Mouse (Mus musculus) midbrain, postnatal 0 days (tissue): ENCODE data around the gene Rgs14. TPM values are rescaled to one million over a fixed set of nuclear protein-coding genes. Genes with fewer than 3 reads are reported as not detected.

Experiments used
- ATAC-seq: fragments of 200-750 bp; cut with Nextera tagmentation; 2 replicates; pipeline ENCODE4 v1.8.0; 2017; ENCODE audit warnings: moderate number of reproducible peaks, mild to moderate bottlenecking, moderate TSS enrichment, moderate library complexity; ENCODE audit not compliant: low FRiP score
- DNase-seq: peaks from one replicate; pipeline ENCODE4 v3.0.0-alpha.2; 2015; ENCODE audit warnings: low spot score
- H3K27ac ChIP-seq: fragments of 300-500 bp; sonication (generic); 2 replicates; pipeline ENCODE4 v1.5.1; 2014; ENCODE audit warnings: low read depth, mild to moderate bottlenecking, low read length, mixed read lengths
- H3K27me3 ChIP-seq: fragments of 300-500 bp; sonication (generic); 2 replicates; pipeline ENCODE4 v1.6.1; 2014; ENCODE audit warnings: low read length, control low read depth, mixed read lengths; ENCODE audit not compliant: insufficient read depth
- H3K36me3 ChIP-seq: fragments of 300-500 bp; sonication (generic); 2 replicates; pipeline ENCODE4 v1.6.1; 2014; ENCODE audit warnings: low read length, control low read depth, mixed read lengths; ENCODE audit not compliant: insufficient read depth
- H3K4me1 ChIP-seq: fragments of 300-500 bp; sonication (generic); 2 replicates; pipeline ENCODE4 v1.6.1; 2014; ENCODE audit warnings: mild to moderate bottlenecking, control low read depth, antibody characterized with exemption, low read length, mixed read lengths; ENCODE audit not compliant: insufficient read depth
- H3K4me2 ChIP-seq: fragments of 300-500 bp; sonication (generic); 2 replicates; pipeline ENCODE4 v1.6.1; 2014; ENCODE audit warnings: low read depth, mild to moderate bottlenecking, low read length, mixed read lengths; ENCODE audit not compliant: poor library complexity, severe bottlenecking
- H3K4me3 ChIP-seq: fragments of 300-500 bp; sonication (generic); 2 replicates; pipeline ENCODE4 v1.5.1; 2014; ENCODE audit warnings: low read depth, mild to moderate bottlenecking, low read length, moderate library complexity
- H3K9ac ChIP-seq: fragments of 300-500 bp; sonication (generic); replicated peaks from 2 replicates; pipeline ENCODE4 v1.6.1; 2014; ENCODE audit warnings: mild to moderate bottlenecking, low read length, moderate library complexity, mixed read lengths; ENCODE audit not compliant: poor library complexity, severe bottlenecking
- H3K9me3 ChIP-seq: fragments of 300-500 bp; sonication (generic); 2 replicates; pipeline ENCODE4 v1.6.1; 2016; ENCODE audit warnings: low read length, control low read depth
- CTCF ChIP-seq: IDR thresholded peaks from 2 replicates; pipeline ENCODE4 v1.5.1; 2016; ENCODE audit warnings: antibody characterized with exemption, mild to moderate bottlenecking
- WGBS: fragments of 180-500 bp; shearing (Covaris S2); extraction: QIAGEN DNeasy Blood & Tissue Kit; methylation state at CpG from one replicate; pipeline ENCODE4 v1.1.7; 2014; 5-methylcytosine and 5-hydroxymethylcytosine counted together
- polyA plus RNA-seq: library from polyadenylated mRNA; unstranded; fragments of >200 nt; fragmentation: Nextera tagmentation; extraction: Ambion mirVana; gene quantifications from 2 replicates; pipeline ENCODE4 v1.2.1, GENCODE M21; 2015
- total RNA-seq: library from RNA; depleted of rRNA; stranded (reverse); fragments of >200 nt; gene quantifications from 2 replicates; pipeline ENCODE4 v1.2.3, GENCODE M21; 2014

Rgs14 gene
- total and polyA plus RNA-seq, 2 experiments from 2014 or later = 0.44 to 1.5 TPM

DNA sequence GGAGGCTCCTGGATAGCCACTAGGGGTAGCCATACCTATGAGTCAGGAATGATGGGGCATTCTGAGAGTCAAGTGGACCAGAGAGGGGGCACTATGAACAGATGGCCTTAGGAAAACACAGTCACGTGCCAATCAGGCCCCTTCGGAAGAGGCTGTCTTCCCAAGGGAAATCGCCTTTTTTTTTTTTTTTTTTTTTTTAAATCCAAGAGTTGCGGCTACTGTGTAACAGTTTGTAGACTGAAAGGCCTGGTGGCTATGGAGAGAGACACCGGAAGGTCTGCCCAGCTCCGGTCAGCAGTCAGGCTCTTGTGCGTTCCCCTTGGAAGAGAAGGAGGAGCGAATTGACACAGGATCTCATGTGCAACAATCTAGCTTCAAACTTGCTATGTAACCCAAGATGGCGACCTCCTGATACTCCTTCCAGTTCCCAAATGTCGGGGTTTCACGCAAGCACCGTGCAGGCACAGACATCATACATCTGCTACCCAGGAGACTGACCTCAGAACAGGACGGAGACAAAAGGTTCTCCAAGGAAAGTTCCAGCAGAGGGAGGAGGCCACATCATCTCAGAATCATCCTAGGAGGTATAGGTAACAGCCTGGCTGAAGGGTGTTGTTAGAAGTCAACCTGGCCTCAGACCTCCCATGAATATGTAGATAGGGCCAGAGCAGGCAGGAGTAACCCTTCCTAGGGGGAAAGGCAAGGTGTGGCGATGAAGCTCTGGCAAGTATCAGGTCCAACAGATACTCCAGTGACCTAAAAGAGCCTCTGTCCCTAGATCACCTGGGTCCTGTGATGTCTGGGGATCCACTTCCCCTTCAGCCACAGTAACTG is 38.7 kb upstream of the Rgs14 start:
- H3K4me3 ChIP-seq = peak overlapping the region; percentile 57
- no peak for ATAC-seq
- H3K4me2 ChIP-seq = peak overlapping the region; percentile 95
- 51% methylated on average over 14 of the region's 14 CpGs for WGBS
- no peak overlapping the region for H3K9ac ChIP-seq
- no peak for DNase-seq
- H3K27me3 ChIP-seq = no peaks in the 10 kb centered on the region
- H3K9me3 ChIP-seq = no peaks in the 10 kb centered on the region
- peaks cover 3% of the 10 kb centered on the region for H3K36me3 ChIP-seq
- H3K4me1 ChIP-seq = peaks cover 3% of the 10 kb centered on the region; the same call in 1 of the 2 replicates
- H3K27ac ChIP-seq = peak overlapping the region; percentile 65; the same call in 1 of the 2 replicates
- peak; percentile 73 for TF ChIP-seq CTCF

DNA sequence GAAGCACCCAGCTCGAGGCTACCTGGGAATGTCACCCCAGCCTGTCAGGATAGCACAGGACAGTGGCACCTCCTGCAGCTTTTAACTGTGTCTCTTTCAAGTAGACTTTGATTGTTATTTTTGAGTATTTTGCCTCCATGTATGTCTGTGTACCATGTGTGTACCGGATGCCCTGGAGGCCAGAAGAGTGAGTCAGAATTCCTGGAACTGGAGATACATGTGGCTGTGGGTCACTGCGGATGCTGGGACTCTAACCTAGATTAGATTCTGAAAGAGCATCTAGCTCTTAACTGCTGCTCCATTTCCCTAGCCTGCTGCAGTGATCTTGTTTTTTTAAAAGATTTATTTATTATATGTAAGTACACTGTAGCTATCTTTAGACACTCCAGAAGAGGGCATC is 37.2 kb upstream of the Rgs14 start:
- DNase-seq (no peak), ATAC-seq (no peak)
- Histone ChIP-seq H3K4me1 (no peaks in the 10 kb centered on the region), H3K9ac (no peak overlapping the region), H3K4me3 (no peak overlapping the region), H3K27ac (no peak overlapping the region), H3K36me3 (no peaks in the 10 kb centered on the region), H3K4me2 (no peak overlapping the region), H3K27me3 (no peaks in the 10 kb centered on the region), H3K9me3 (no peaks in the 10 kb centered on the region)
- 80% methylated on average over 3 of the region's 3 CpGs for WGBS
- TF ChIP-seq CTCF = no peak

- Histone ChIP-seq H3K36me3 (no peaks in the 10 kb centered on the region), H3K27me3 (no peaks in the 10 kb centered on the region), H3K4me2 (no peak overlapping the region), H3K27ac (no peak overlapping the region), H3K9me3 (no peaks in the 10 kb centered on the region), H3K4me3 (no peak overlapping the region), H3K9ac (no peak overlapping the region), H3K4me1 (no peaks in the 10 kb centered on the region)
- 88% methylated on average over 4 of the region's 4 CpGs for WGBS
- no peak for TF ChIP-seq CTCF
- DNase-seq (no peak), ATAC-seq (no peak)
Observed at GRCm38 (mm10) chr13:55335701-55336100, 33.8 kb upstream of the Rgs14 start.

DNA sequence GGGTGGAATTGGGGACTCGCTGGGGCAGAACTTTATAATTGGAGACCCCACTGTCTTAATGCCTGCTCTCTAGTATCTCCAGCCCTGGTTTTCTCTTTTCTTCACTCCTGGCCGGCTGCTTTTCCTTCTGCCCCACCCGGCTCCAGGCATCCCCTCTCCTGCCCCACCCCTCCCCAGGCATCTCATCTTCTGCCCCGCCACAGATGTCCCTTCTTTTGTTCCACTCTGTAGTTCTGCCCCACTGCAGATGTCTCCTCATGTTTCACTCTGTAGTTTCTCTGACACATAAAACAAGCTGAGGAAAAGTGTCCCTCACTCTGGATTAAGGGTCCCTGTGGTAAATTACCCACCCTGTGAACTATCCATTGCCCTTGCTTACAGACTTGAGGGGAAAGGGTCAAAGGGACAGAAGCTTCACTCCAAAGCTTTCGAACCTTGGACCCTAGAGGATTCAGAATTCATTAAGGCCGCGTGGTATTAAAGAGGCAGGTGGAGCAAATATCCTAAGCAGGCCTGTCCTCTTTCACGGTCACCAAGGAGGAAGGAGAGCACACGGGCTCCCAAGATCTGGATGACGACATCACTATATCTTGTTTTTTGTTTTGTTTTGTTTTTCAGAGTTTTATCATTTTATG is 32.1 kb upstream of the Rgs14 start:
- H3K4me3 ChIP-seq = no peak overlapping the region

DNA sequence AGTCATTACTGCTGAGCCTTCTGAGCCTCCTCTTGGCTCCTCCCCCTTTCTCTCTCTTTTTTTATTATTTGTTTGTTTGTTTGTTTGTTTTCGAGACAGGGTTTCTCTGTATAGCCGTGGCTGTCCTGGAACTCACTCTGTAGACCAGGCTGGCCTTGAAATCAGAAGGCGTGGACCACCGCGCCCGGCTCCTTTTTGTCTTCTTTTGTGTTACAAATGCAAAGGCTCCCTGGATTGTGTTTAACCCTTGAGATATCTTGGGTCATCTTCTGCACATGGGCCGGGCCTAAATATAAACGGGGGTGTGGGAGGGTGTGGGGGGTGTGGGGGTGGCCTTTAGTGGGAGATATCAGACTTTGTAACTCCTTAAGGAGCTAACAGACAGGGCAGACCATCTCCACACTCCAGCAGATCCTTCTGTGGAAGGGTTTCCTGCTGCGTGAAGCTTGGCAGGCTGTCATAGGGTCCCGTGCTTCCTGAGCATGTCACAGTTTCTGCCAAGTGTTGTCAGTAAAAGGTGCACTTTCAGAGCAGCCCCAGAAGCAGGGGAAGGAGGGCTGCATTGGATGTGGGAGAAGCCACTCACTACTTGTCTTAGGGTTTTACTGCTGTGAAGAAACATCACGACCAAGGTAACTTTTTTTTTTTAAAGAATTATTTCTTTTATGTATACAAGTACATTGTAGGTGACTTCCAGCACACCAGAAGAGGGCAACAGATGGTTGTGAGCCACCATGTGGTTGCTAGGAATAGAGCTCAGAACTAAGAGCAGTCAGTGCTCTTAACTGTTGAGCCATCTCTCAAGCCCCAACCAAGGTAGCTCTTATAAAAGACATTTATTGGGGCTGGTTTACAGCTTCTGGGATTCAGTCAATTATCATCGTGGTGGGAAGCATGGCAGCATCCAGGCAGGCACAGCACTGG is 31.1 kb upstream of the Rgs14 start:
- ATAC-seq = no peak
- peak; percentile 56 for DNase-seq

More for the DNA sequence above, 32.1 kb upstream of the Rgs14 start:
- Histone ChIP-seq H3K27me3 (no peaks in the 10 kb centered on the region), H3K4me1 (no peaks in the 10 kb centered on the region), H3K9me3 (no peaks in the 10 kb centered on the region), H3K27ac (no peak overlapping the region), H3K4me2 (no peak overlapping the region), H3K36me3 (no peaks in the 10 kb centered on the region), H3K9ac (no peak overlapping the region)
- ATAC-seq = no peak
- 64% methylated on average over 10 of the region's 10 CpGs for WGBS
- TF ChIP-seq CTCF = no peak
- no peak for DNase-seq

More for the DNA sequence above, 31.1 kb upstream of the Rgs14 start:
- no peaks in the 10 kb centered on the region for H3K36me3 ChIP-seq
- WGBS = 59% methylated on average over 12 of the region's 12 CpGs
- TF ChIP-seq CTCF = no peak
- no peaks in the 10 kb centered on the region for H3K4me1 ChIP-seq
- H3K4me3 ChIP-seq = no peak overlapping the region
- H3K9me3 ChIP-seq = no peaks in the 10 kb centered on the region
- H3K9ac ChIP-seq = no peak overlapping the region
- no peaks in the 10 kb centered on the region for H3K27me3 ChIP-seq
- H3K4me2 ChIP-seq = no peak overlapping the region
- no peak overlapping the region for H3K27ac ChIP-seq
